Mouse (Mus musculus): ENCODE measurements around the gene Tnfsf9.

The Tnfsf9 gene

DNA sequence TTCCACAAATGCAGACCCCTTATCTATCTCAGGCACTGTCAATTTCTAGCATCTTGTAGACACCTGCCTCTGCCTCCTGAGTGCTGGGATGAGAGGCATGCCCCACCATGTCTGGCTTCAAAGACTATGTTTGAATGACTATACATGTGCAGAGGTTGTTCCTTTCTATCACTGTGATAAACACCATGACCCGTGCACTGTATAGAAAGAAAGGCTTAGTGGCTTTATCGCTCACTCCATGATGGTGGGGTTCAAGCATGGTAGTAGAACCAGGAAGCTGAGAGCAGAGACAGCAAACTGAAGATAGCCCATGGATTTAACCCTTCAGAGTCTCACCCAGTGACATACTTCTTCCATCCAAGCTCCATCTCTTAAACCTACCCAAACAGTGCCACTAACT is 29.6 kb downstream of the Tnfsf9 start:
- DNase-seq (ENCODE audit: low spot score in 2 of 2) = no peak

DNA sequence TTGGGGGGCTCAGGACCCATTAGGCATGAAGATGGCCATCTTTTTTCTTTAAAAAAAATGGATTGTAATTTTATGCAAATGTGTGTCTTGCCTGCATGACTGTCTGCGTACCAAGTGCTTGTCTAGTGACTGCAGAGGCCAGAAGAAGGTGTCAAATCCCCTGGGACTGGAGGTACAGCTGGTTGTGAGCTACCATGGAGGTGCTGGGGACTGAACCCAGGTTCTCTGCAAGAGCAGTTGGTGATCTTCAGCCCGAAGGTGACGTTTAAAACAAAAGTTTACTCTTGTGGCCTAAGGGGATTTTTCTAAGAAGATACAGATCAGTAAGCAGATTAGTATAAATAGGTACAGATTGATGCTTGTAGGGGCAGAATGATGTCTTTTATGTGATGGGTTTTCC is 30.5 kb downstream of the Tnfsf9 start:
- no peak for DNase-seq (ENCODE audit: low spot score in 2 of 2)

DNA sequence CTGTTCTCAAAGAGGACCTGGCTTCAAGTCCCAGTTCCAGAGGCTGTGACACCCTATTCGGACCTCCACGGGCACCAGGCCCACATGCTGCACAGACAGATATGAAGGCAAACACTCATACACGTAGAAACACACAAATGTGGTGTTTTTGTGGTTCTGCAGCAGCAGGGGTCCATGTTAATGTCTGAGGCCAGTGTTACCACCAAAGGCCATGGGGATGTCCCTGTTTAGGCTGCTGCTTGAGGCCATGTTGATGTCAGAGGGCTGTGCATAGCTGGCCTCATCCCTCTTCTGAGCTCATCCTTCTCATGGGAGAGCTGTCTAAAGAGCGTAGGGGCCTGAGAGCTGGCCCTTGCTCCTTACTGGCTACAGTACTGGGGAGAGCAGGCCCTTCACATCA is 33.6 kb downstream of the Tnfsf9 start:
- DNase-seq (ENCODE audit: low spot score in 2 of 2) = no peak

- no peak for DNase-seq (ENCODE audit: low spot score in 2 of 2)
Measured at GRCm38 (mm10) chr17:57139708-57140107, 34.6 kb downstream of the Tnfsf9 start.

DNA sequence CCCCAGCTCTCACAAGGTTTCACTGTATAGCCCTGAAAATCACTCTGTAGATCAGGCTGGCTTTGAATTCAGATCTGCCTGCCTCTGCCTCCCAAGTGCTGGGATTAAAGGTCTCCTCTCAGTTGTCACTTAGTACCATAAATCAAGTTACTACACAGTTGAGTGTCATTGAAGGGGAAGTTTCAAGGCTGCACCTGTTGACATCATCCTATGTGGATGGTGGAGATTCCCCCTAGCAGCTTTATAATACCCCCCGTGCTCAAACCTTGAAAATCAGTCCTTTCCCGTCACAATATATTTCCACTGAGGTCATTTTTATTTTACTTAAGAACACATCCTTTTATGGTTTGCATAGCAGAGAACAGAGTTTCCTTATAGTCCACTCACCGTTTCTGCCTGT is 38.6 kb downstream of the Tnfsf9 start:
- DNase-seq (ENCODE audit: low spot score in 2 of 2) = no peak

DNA sequence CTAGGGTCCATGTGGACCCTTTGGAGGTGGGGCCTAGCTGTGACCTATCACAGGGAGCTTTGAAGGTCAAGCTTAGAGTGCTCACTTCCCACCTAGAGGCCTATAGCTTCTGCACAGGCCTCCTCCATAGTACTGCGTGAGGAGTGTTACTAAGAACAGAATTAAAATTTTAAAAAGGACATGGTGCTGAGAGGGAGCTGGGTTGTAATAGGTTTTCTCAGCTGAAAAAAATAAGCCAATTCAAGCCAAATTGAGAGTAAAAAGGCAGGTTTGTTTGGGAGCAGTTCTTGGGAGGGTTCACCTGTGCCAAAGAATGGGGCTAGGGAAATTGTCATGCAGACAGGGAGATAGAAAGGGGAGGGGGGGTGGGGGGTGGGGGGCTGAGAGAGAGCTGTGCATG is 40.0 kb downstream of the Tnfsf9 start:
- no peak for DNase-seq (ENCODE audit: low spot score in 2 of 2)

- no peak for DNase-seq (ENCODE audit: low spot score in 2 of 2)
Measured at GRCm38 (mm10) chr17:57148343-57148742, 43.2 kb downstream of the Tnfsf9 start.

DNA sequence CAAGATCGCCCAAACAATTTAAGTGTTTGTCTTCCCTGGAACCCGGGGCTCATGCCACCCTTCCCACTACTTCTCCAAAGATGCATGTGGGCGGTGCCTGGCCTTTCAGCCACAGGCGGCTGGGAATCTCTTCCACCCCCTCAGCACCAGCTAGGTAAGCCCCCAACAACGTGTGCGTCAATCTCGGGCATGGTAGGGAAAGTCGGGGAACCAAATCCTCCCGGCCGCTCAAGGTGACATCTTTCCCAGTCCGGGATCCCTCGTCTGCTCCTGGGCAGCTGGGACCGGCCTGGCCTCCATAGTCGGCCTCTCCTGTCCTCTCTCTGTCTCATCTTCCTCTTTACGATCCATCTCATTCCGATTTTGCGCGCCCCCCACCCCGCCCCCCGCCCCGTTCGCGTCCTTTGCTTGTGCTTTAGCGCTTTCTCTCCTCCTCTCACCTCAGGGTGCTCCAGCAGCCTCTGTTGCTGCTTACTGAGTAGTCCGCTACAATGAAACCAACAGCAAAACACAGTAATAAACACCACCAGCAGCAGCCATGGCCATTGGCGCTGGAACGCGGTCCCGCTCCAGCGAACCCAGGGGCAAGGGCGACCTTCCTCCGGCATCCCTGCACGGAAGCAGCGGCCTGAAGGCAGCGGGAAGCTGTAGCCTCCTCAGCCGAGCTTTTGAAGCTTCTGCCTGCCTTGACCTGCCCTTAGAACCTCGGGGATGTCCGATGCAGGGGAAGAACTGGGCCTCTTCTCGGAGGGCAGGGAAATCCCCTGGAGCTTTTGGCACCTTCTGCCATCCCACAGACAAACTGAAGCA is 44.1 kb downstream of the Tnfsf9 start, which contains the start of gene Cd70:
Gene Cd70, minus strand, starts transcription at position 784 of the 810 bp plus-strand sequence.
- no peak for DNase-seq (ENCODE audit: low spot score in 2 of 2)

DNA sequence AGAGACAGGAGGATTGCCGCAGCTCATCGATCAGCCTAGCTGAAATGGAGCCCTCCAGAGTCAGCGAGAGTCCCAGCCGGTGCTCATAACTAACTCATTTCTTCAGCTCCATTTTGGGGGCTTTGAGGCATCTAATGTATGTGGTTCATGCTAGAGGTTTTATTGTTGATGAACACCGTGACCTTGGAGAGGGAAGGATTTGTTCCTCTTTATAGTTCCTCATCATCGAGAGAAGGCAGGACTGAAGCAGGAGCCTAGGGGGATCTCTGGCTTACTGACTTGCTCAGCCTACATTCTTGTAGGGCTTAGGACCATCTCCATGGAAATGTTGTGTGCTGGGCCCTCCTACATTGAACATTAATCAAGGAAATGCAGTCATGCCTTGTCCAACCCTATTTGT is 47.9 kb downstream of the Tnfsf9 start:
- DNase-seq (ENCODE audit: low spot score in 2 of 2) = no peak

DNA sequence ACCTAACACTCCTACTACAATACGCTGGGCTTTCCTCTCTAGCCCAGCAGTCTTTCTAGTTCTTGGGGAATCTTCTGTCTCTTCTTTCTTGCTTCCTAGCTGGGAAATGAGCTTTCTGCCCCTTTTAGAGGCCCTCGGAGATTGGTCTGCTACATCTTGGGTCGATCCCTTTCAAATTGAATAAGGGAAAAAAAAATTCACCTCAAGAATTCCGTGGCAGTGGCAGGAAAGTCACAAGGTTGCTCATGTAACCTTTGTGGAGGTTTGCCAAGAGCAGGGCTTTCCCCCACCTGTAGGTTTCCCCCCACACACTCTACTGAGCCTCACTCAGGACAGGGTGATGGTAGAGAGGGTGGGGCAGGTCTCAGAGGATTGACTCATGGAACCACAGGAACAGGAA is 48.7 kb downstream of the Tnfsf9 start:
- DNase-seq (ENCODE audit: low spot score in 2 of 2) = no peak
